Mouse (Mus musculus) myocyte (in vitro differentiated cells): ENCODE results near the gene Mb21d2. TPM values are rescaled to one million over a fixed set of nuclear protein-coding genes. Genes with fewer than 3 reads are reported as not detected.

Experiments
- H3K27me3 ChIP-seq: one replicate; pipeline ENCODE4 v1.6.1; 2011; ENCODE audit not compliant: control insufficient read depth, insufficient read depth, insufficient read length
- H3K36me3 ChIP-seq: one replicate; pipeline ENCODE4 v1.6.1; 2011; ENCODE audit not compliant: control insufficient read depth, insufficient read depth
- H3K4me2 ChIP-seq: one replicate; pipeline ENCODE4 v1.6.1; 2011; ENCODE audit warnings: low read depth, control low read depth
- H3K4me3 ChIP-seq: one replicate; pipeline ENCODE4 v1.5.1; 2011; ENCODE audit warnings: mild to moderate bottlenecking, control low read depth, moderate library complexity
- H3K79me2 ChIP-seq: one replicate; pipeline ENCODE4 v1.6.1; 2011; ENCODE audit not compliant: control insufficient read depth, insufficient read depth
- H3ac ChIP-seq: one replicate; pipeline ENCODE4 v1.6.1; 2011; ENCODE audit not compliant: control insufficient read depth, insufficient read length
- CEBPB ChIP-seq: IDR thresholded peaks from 2 replicates; pipeline ENCODE4 v1.6.1; 2011; ENCODE audit warnings: mild to moderate bottlenecking, moderate library complexity; ENCODE audit not compliant: poor library complexity, insufficient read depth, severe bottlenecking
- E2F4 ChIP-seq: IDR thresholded peaks from one replicate; pipeline ENCODE4 v1.6.1; 2011; ENCODE audit warnings: mild to moderate bottlenecking, control low read depth, moderate library complexity; ENCODE audit not compliant: insufficient read depth
- MAX ChIP-seq: IDR thresholded peaks from one replicate; pipeline ENCODE4 v1.6.1; 2011; ENCODE audit warnings: low read depth, mild to moderate bottlenecking, control low read depth
- MYOD1 ChIP-seq, 3 experiments: IDR thresholded peaks; one replicate each; pipeline ENCODE4 v1.6.1; 2011; ENCODE audit warnings: control low read depth in 2 of 3, low read depth in 2 of 3, mild to moderate bottlenecking in 2 of 3, moderate library complexity in 1 of 3; ENCODE audit not compliant: insufficient read length in 2 of 3, control insufficient read depth in 1 of 3
- MYOG ChIP-seq, 3 experiments: IDR thresholded peaks; one replicate each; pipeline ENCODE4 v1.6.1; 2011; ENCODE audit warnings: control low read depth in 2 of 3, low read depth in 2 of 3, mild to moderate bottlenecking in 2 of 3; ENCODE audit not compliant: insufficient read length in 2 of 3, control insufficient read depth in 1 of 3, insufficient read depth in 1 of 3
- POLR2A ChIP-seq: IDR thresholded peaks from one replicate; pipeline ENCODE4 v1.6.1; 2011; ENCODE audit warnings: low read depth, mild to moderate bottlenecking, control low read depth, moderate library complexity; ENCODE audit not compliant: insufficient read length
- POLR2AphosphoS2 ChIP-seq: IDR thresholded peaks from one replicate; pipeline ENCODE4 v1.6.1; 2011; ENCODE audit warnings: low read depth, control low read depth; ENCODE audit not compliant: insufficient read length
- REST ChIP-seq: IDR thresholded peaks from one replicate; pipeline ENCODE4 v1.6.1; 2011; ENCODE audit warnings: mild to moderate bottlenecking, control low read depth, moderate library complexity; ENCODE audit not compliant: insufficient read depth, insufficient read length
- SRF ChIP-seq: IDR thresholded peaks from one replicate; pipeline ENCODE4 v1.6.1; 2011; ENCODE audit warnings: low read depth; ENCODE audit not compliant: control insufficient read depth, insufficient read length
- TCF12 ChIP-seq: IDR thresholded peaks from one replicate; pipeline ENCODE4 v1.6.1; 2011; ENCODE audit warnings: mild to moderate bottlenecking, control low read depth; ENCODE audit not compliant: poor library complexity, insufficient read depth, severe bottlenecking
- TCF3 ChIP-seq: IDR thresholded peaks from one replicate; pipeline ENCODE4 v1.6.1; 2011; ENCODE audit warnings: low read depth, control low read depth; ENCODE audit not compliant: insufficient read length
- USF1 ChIP-seq: IDR thresholded peaks from one replicate; pipeline ENCODE4 v1.6.1; 2011; ENCODE audit warnings: low read depth, mild to moderate bottlenecking, control low read depth, moderate library complexity
- polyA plus RNA-seq: library from polyadenylated mRNA; unstranded; fragments of >200 nt; fragmentation: generic; extraction: Trizol; gene quantifications from one replicate; pipeline ENCODE4 v1.2.1, GENCODE M21; 2012; ENCODE audit warnings: missing spikeins

Gene Mb21d2
- polyA plus RNA-seq, 1 experiment, result 6.0 TPM

DNA sequence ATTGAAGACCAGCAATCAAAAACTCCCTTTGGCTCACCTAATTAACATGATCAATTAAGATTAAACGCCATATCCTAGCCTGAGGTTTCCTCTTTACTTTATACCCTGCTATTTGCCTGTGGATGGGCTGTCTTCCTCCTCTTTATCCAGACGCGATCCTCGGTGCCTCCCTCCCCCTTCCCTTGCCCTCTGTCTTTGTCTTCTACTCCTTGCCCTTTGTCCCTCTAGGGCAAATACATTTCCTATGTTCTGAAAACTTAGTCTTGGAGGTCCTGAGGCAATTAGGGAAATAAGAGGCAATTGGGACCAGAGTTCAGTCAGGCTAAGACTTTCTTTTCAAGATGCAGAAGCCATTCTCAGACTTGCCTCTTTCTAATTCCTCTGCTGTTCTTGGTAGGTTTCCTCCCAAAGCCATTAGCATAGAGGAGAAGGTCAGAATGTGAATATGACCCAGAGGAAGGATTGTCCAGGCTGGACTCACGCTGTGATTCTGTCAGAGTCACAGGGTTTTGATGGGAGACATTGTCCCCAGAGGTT, 110.7 kb downstream of the Mb21d2 start:
- Histone ChIP-seq H3ac (no peak overlapping the region), H3K79me2 (no peaks in the 10 kb centered on the region), H3K4me3 (no peak overlapping the region), H3K4me2 (no peak overlapping the region), H3K36me3 (no peaks in the 10 kb centered on the region), H3K27me3 (no peaks in the 10 kb centered on the region)
- no peak for TF ChIP-seq POLR2A
- no peak for TF ChIP-seq TCF12
- no peak for TF ChIP-seq POLR2AphosphoS2
- TF ChIP-seq USF1, result no peak
- TF ChIP-seq MYOG (IDR thresholded peaks at IDR 0.05; ENCODE audit: control insufficient read depth in 1 of 3, insufficient read depth in 1 of 3, insufficient read length in 2 of 3, low read depth in 2 of 3), result no peak
- no peak for TF ChIP-seq MYOD1 (IDR thresholded peaks at IDR 0.05; ENCODE audit: control insufficient read depth in 1 of 3, insufficient read length in 2 of 3, low read depth in 2 of 3)
- no peak for TF ChIP-seq MAX
- TF ChIP-seq TCF3, result no peak
- no peak for TF ChIP-seq REST
- TF ChIP-seq CEBPB, result no peak

DNA sequence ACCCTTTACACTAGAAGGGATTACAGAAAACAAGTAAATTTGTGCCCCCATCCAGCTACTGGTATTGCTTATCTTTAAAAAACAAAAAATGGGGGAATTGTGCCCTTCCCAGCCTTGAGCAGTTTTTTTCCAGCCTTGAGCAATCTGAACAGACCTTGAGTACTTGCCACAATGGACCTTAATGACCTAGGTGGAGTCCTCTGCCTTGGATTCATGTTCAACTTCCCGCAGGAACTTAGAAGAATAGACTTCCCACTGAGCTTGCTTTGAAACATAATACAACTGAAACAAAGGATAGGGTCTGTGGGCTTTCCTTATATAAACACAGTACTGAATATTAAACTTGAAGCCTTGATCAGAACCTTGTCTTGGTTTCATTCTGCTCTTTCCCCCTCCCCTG, 116.2 kb downstream of the Mb21d2 start:
- no peak for TF ChIP-seq CEBPB
- no peak for TF ChIP-seq MAX
- TF ChIP-seq SRF, result no peak
- no peak for TF ChIP-seq REST
- TF ChIP-seq E2F4, result no peak
- TF ChIP-seq POLR2A, result no peak
- no peak for TF ChIP-seq TCF3
- no peak for TF ChIP-seq POLR2AphosphoS2
- TF ChIP-seq MYOD1 (IDR thresholded peaks at IDR 0.05; ENCODE audit: control insufficient read depth in 1 of 3, insufficient read length in 2 of 3, low read depth in 2 of 3), result no peak
- no peak for TF ChIP-seq TCF12
- no peak for TF ChIP-seq USF1
- no peak for TF ChIP-seq MYOG (IDR thresholded peaks at IDR 0.05; ENCODE audit: control insufficient read depth in 1 of 3, insufficient read depth in 1 of 3, insufficient read length in 2 of 3, low read depth in 2 of 3)
- H3K79me2 ChIP-seq, result no peaks in the 10 kb centered on the region
- no peak overlapping the region for H3K4me3 ChIP-seq
- no peak overlapping the region for H3ac ChIP-seq
- no peaks in the 10 kb centered on the region for H3K36me3 ChIP-seq
- H3K4me2 ChIP-seq, result no peak overlapping the region
- H3K27me3 ChIP-seq, result no peaks in the 10 kb centered on the region

DNA sequence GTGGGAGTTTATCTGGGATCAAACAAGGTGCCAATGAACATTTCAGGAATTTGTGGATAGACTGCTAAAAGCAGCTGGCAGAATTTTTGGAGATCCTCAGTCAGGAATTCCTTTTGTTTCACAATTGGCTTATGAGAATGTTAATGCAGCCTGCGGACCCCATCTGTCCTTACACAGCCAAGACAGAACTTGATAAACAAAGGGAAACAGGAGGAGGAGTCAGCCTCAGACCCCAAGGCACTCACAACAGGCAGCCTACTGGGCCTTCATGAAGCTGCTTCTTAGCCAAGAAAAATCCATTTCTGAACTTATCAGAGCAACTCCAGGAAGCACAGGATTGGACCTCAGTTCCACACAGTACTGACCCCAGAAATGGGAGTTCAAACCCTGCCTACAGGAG, 120.4 kb downstream of the Mb21d2 start:
- Histone ChIP-seq H3K4me3 (no peak overlapping the region), H3K4me2 (no peak overlapping the region), H3K27me3 (no peaks in the 10 kb centered on the region), H3K79me2 (no peaks in the 10 kb centered on the region), H3ac (no peak overlapping the region), H3K36me3 (no peaks in the 10 kb centered on the region)
- TF ChIP-seq TCF12 (no peak), TCF3 (no peak), MYOD1 (IDR thresholded peaks at IDR 0.05; ENCODE audit: control insufficient read depth in 1 of 3, insufficient read length in 2 of 3, low read depth in 2 of 3) (no peak), USF1 (no peak), CEBPB (no peak), MAX (no peak)

DNA sequence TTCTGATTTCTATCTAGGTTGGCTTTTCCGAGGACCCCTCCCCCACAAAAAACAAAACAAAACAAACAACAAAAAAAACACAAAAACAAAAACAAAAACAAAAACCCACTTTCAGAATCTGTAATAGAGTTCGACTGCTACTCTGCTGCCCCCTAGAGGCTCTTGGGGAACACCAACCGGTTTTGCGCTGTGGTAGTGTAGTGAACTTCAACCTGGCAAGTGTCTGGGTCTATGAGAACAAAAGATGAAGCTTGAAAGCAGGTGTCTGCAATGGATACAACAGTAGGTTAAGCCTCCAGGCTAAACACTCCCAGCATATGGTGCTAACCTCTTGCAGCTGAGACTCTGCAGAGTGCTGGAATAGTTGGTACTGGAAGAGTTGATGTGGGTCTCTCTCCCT, 136.4 kb downstream of the Mb21d2 start:
- Histone ChIP-seq H3K4me3 (no peak overlapping the region), H3K4me2 (no peak overlapping the region), H3K27me3 (no peaks in the 10 kb centered on the region), H3K36me3 (no peaks in the 10 kb centered on the region), H3K79me2 (no peaks in the 10 kb centered on the region), H3ac (no peak overlapping the region)
- TF ChIP-seq MAX (no peak), MYOG (IDR thresholded peaks at IDR 0.05; ENCODE audit: control insufficient read depth in 1 of 3, insufficient read depth in 1 of 3, insufficient read length in 2 of 3, low read depth in 2 of 3) (no peak), MYOD1 (IDR thresholded peaks at IDR 0.05; ENCODE audit: control insufficient read depth in 1 of 3, insufficient read length in 2 of 3, low read depth in 2 of 3) (no peak), TCF3 (no peak), POLR2A (no peak), SRF (no peak), POLR2AphosphoS2 (no peak), USF1 (no peak), REST (no peak), TCF12 (no peak), CEBPB (no peak), E2F4 (no peak)

Other genes starting within 250 kb of the Mb21d2 start
- not detected for gene Fgf12, start 176.6 kb downstream of the Mb21d2 start, polyA plus RNA-seq